In genomic region chr2:119476166-119476565, GRCm38 (mm10) we compare ENCODE assay signal across 8 mouse cellular contexts. TPM values are rescaled to one million over a fixed set of nuclear protein-coding genes. Genes with fewer than 3 reads are reported as not detected.
DNase-seq lines count a peak whose midpoint lies in the region; ATAC-seq lines count a peak whose summit lies in the region.

No protein-coding gene starts in this region.

- H3K9ac ChIP-seq in kidney, embryonic 14.5 days (ENCODE audit: low read depth, low read length), result peak overlapping the region; percentile 98; the same call in 1 of the 2 replicates
- peak overlapping the region; percentile 97 for H3K9ac ChIP-seq in hindbrain, embryonic 14.5 days
- H3K9ac ChIP-seq in midbrain, embryonic 13.5 days (replicated peaks), result peak overlapping the region; percentile 94

- peaks cover 7% of the 10 kb centered on the region for H3K4me1 ChIP-seq in kidney, embryonic 14.5 days (ENCODE audit: control insufficient read depth, insufficient read depth, low read length)
- no peaks in the 10 kb centered on the region for H3K4me1 ChIP-seq in brown adipose tissue, adult 24 weeks (ENCODE audit: control insufficient read depth, insufficient read depth, insufficient read length, low read length)
- H3K4me1 ChIP-seq in hindbrain, embryonic 14.5 days (replicated peaks; ENCODE audit: control insufficient read depth, insufficient read depth, low read length), result peaks cover 21% of the 10 kb centered on the region
- H3K4me1 ChIP-seq in midbrain, embryonic 13.5 days (replicated peaks), result peaks cover 32% of the 10 kb centered on the region

- H3K27ac ChIP-seq in kidney, embryonic 14.5 days (ENCODE audit: low read depth, low read length), result no peak overlapping the region; the same call in 1 of the 2 replicates
- peak overlapping the region; percentile 96; the same call in 1 of the 2 replicates for H3K27ac ChIP-seq in brown adipose tissue, adult 24 weeks (replicated peaks; ENCODE audit: low read depth, low read length)
- no peak overlapping the region for H3K27ac ChIP-seq in hindbrain, embryonic 14.5 days
- H3K27ac ChIP-seq in midbrain, embryonic 13.5 days, result no peak overlapping the region

- 15% methylated on average over 7 of the region's 7 CpGs for WGBS in kidney, embryonic 14.5 days
- 28% methylated on average over 7 of the region's 7 CpGs for WGBS in hindbrain, embryonic 14.5 days
- 31% methylated on average over 7 of the region's 7 CpGs for WGBS in midbrain, embryonic 13.5 days

- H3K4me3 ChIP-seq in kidney, embryonic 14.5 days (ENCODE audit: low read length), result peak overlapping the region; percentile 55
- H3K4me3 ChIP-seq in brown adipose tissue, adult 24 weeks (ENCODE audit: insufficient read depth, low read depth, low read length), result peak overlapping the region; percentile 98
- peak overlapping the region; percentile 89 for H3K4me3 ChIP-seq in hindbrain, embryonic 14.5 days (replicated peaks; ENCODE audit: low read length)
- H3K4me3 ChIP-seq in midbrain, embryonic 13.5 days (replicated peaks), result peak overlapping the region; percentile 93

- no peaks in the 10 kb centered on the region for H3K27me3 ChIP-seq in kidney, embryonic 14.5 days (ENCODE audit: control insufficient read depth, insufficient read depth, low read length)
- no peaks in the 10 kb centered on the region for H3K27me3 ChIP-seq in hindbrain, embryonic 14.5 days (ENCODE audit: control insufficient read depth, insufficient read depth, low read length)
- H3K27me3 ChIP-seq in midbrain, embryonic 13.5 days, result no peaks in the 10 kb centered on the region

- H3K36me3 ChIP-seq in kidney, embryonic 14.5 days (ENCODE audit: control insufficient read depth, insufficient read depth, low read length), result peaks cover 3% of the 10 kb centered on the region; the same call in 1 of the 2 replicates
- H3K36me3 ChIP-seq in hindbrain, embryonic 14.5 days (replicated peaks; ENCODE audit: control insufficient read depth, insufficient read depth), result peaks cover 6% of the 10 kb centered on the region; the same call in 1 of the 2 replicates
- 0 out of 2 replicates have a peak, but pooled peaks cover 2% of the 10 kb centered on the region for H3K36me3 ChIP-seq in midbrain, embryonic 13.5 days

- no peak for ATAC-seq in kidney, embryonic 14.5 days (ENCODE audit: low FRiP score, low TSS enrichment)
- no peak for ATAC-seq in hindbrain, embryonic 14.5 days (ENCODE audit: low FRiP score)
- no peak for ATAC-seq in midbrain, embryonic 13.5 days

- DNase-seq in kidney, postnatal 4 days, result no peak
- no peak for DNase-seq in hindbrain, embryonic 14.5 days (ENCODE audit: low spot score)
- DNase-seq in gastrocnemius, postnatal 4 days (ENCODE audit: low spot score in 2 of 2), result no peak
- DNase-seq in adrenal gland, adult (ENCODE audit: inconsistent age in 2 of 2, low spot score in 1 of 2), result no peak
- no peak for DNase-seq in gastrocnemius, postnatal 10 days

- no peaks in the 10 kb centered on the region for H3K9me3 ChIP-seq in kidney, embryonic 14.5 days (ENCODE audit: control insufficient read depth, low read length)
- no peaks in the 10 kb centered on the region for H3K9me3 ChIP-seq in hindbrain, embryonic 14.5 days (ENCODE audit: control insufficient read depth, low read length)
- H3K9me3 ChIP-seq in midbrain, embryonic 13.5 days, result no peaks in the 10 kb centered on the region

- peak overlapping the region; percentile 59 for H3K4me2 ChIP-seq in kidney, embryonic 14.5 days (replicated peaks; ENCODE audit: low read depth, low read length)
- H3K4me2 ChIP-seq in hindbrain, embryonic 14.5 days (replicated peaks), result peak overlapping the region; percentile 70
- peak overlapping the region; percentile 88 for H3K4me2 ChIP-seq in midbrain, embryonic 13.5 days (replicated peaks)

RNA-seq across cellular contexts. Expression of gene Ino80, which starts 1.3 kb away (rescaled TPM):
- polyA plus RNA-seq in kidney, embryonic 14.5 days (2014; fragmentation: Nextera tagmentation; extraction: Ambion mirVana), result 6.2 and 8.4 TPM in 2 replicates
- polyA plus RNA-seq in brown adipose tissue, adult 24 weeks (2012; ENCODE audit: insufficient read depth, insufficient read length, missing spikeins), result 5.4 and 5.5 TPM in 2 replicates
- 4.7 and 4.8 TPM in 2 replicates for polyA plus RNA-seq in hindbrain, embryonic 14.5 days (2014; fragmentation: Nextera tagmentation; extraction: Ambion mirVana)
- 3.7 and 4.2 TPM in 2 replicates for polyA plus RNA-seq in midbrain, embryonic 13.5 days (2015; fragmentation: Nextera tagmentation; extraction: Ambion mirVana)
- total RNA-seq in gastrocnemius, postnatal 4 days (2021), result 10 to 100 TPM; 18.0 TPM
- 10 to 100 TPM; 12.6 to 16.5 TPM for total RNA-seq in gastrocnemius, postnatal 10 days (2021)
